Comparison of ENCODE assay signal across 11 mouse cellular contexts in the genomic region with DNA sequence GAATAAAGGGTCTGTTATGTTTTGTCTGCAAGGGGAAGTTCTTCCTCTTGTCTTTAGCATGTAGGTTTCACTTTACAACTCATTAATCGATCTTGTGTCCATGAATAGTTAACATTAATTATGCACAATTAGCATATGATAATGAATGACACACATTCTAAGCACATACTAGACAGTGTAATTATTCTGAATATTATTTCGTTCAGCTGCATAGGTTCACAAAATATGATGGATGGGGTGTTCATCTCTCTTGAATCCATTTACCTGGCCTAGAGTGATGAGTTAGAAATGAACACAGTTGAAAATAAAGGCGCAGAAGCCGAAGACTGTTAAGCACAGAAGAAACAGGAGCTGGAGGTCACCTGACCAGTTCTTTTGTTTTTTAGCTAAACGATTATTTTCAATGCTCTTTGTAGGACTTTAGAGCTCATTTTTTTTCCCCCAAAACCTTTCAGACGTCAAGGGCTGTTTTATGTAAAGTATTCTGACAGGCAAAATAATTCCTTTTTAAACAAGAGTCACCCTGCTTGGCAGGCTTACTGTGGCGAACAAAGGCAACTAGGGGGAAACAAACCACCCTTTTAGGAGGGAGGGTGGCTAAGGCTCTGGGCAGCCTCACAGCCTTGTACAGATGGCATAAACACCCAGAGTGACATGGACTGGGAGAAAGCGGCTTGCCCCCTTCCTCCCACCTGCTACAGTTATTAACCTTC.
A peak's percentile ranks its signal among the peaks of the same experiment; 100 is the strongest.
DNase-seq lines count a peak whose midpoint lies in the region; ATAC-seq lines count a peak whose summit lies in the region.
"Had no signal": no experiment of that assay in that cellular context is flagged by ENCODE, and none has a peak within 500 bp of the region (broad histone marks: within the 10 kb centered on the region; RNA-seq: fewer than 3 reads in every experiment).

No protein-coding gene starts in this region.

- no peaks in the 10 kb centered on the region for H3K27me3 ChIP-seq in heart, embryonic 10.5 days (ENCODE audit: insufficient read depth, poor library complexity, severe bottlenecking)
- H3K27me3 ChIP-seq in embryonic facial prominence, embryonic 13.5 days, result no peaks in the 10 kb centered on the region
- no peaks in the 10 kb centered on the region for H3K27me3 ChIP-seq in hindbrain, embryonic 12.5 days
- no peaks in the 10 kb centered on the region for H3K27me3 ChIP-seq in midbrain, embryonic 16.5 days (ENCODE audit: control insufficient read depth, insufficient read depth, low read depth, low read length)
- H3K27me3 ChIP-seq: heart, embryonic 13.5 days; lung, embryonic 15.5 days had no signal

- H3K4me2 ChIP-seq in embryonic facial prominence, embryonic 13.5 days, result 0 out of 2 replicates have a peak overlapping the region, but pooled peaks have one; percentile 11
- peak overlapping the region; percentile 27 for H3K4me2 ChIP-seq in hindbrain, embryonic 12.5 days (replicated peaks)
- no peak overlapping the region for H3K4me2 ChIP-seq in midbrain, embryonic 16.5 days (ENCODE audit: low read length)
- H3K4me2 ChIP-seq: heart, embryonic 13.5 days; lung, embryonic 15.5 days had no signal

- no peak overlapping the region for H3K9ac ChIP-seq in embryonic facial prominence, embryonic 13.5 days
- H3K9ac ChIP-seq in hindbrain, embryonic 12.5 days, result no peak overlapping the region
- no peak overlapping the region for H3K9ac ChIP-seq in midbrain, embryonic 16.5 days (ENCODE audit: low read depth, low read length)
- H3K9ac ChIP-seq: heart, embryonic 13.5 days; lung, embryonic 15.5 days had no signal

- H3K36me3 ChIP-seq in heart, embryonic 10.5 days, result no peaks in the 10 kb centered on the region
- no peaks in the 10 kb centered on the region for H3K36me3 ChIP-seq in embryonic facial prominence, embryonic 13.5 days
- H3K36me3 ChIP-seq in hindbrain, embryonic 12.5 days, result no peaks in the 10 kb centered on the region
- no peaks in the 10 kb centered on the region for H3K36me3 ChIP-seq in midbrain, embryonic 16.5 days (ENCODE audit: control insufficient read depth, insufficient read depth, low read length)
- H3K36me3 ChIP-seq: heart, embryonic 13.5 days; lung, embryonic 15.5 days had no signal

- intact Hi-C loops in heart, postnatal 14 days (cut with DNase I), result no loop called here
- intact Hi-C loops in gastrocnemius, postnatal 36 days (cut with DNase I), result no loop called here

- no peak for ATAC-seq in embryonic facial prominence, embryonic 13.5 days (ENCODE audit: insufficient number of reproducible peaks, insufficient read depth, low FRiP score, low TSS enrichment, low read depth)
- ATAC-seq in hindbrain, embryonic 12.5 days (ENCODE audit: low FRiP score), result peak; percentile 89
- ATAC-seq in midbrain, embryonic 16.5 days, result peak; percentile 91

- DNase-seq in heart, embryonic 10.5 days (ENCODE audit: low spot score), result no peak
- no peak for DNase-seq in heart, postnatal 14 days
- no peak for DNase-seq in gastrocnemius, postnatal 36 days
- no peak for DNase-seq in adrenal gland, postnatal 25 days
- no peak for DNase-seq in spleen, adult 18-20 months
- DNase-seq: kidney, adult 11 months had no signal

- H3K9me3 ChIP-seq in heart, embryonic 10.5 days, result no peaks in the 10 kb centered on the region
- no peaks in the 10 kb centered on the region for H3K9me3 ChIP-seq in embryonic facial prominence, embryonic 13.5 days
- H3K9me3 ChIP-seq in hindbrain, embryonic 12.5 days (replicated peaks), result no peaks in the 10 kb centered on the region
- no peaks in the 10 kb centered on the region for H3K9me3 ChIP-seq in midbrain, embryonic 16.5 days (replicated peaks; ENCODE audit: control insufficient read depth, low read length, poor library complexity, severe bottlenecking)
- H3K9me3 ChIP-seq: heart, embryonic 13.5 days; lung, embryonic 15.5 days had no signal

- no peak overlapping the region for H3K4me3 ChIP-seq in heart, embryonic 10.5 days
- no peak overlapping the region for H3K4me3 ChIP-seq in embryonic facial prominence, embryonic 13.5 days
- H3K4me3 ChIP-seq in hindbrain, embryonic 12.5 days, result no peak overlapping the region
- no peak overlapping the region for H3K4me3 ChIP-seq in midbrain, embryonic 16.5 days (ENCODE audit: low read depth, low read length)
- H3K4me3 ChIP-seq: heart, embryonic 13.5 days; lung, embryonic 15.5 days had no signal

- 0 out of 2 replicates have a peak overlapping the region, but pooled peaks have one; percentile 11 for H3K27ac ChIP-seq in heart, embryonic 10.5 days
- no peak overlapping the region for H3K27ac ChIP-seq in embryonic facial prominence, embryonic 13.5 days
- peak overlapping the region; percentile 75 for H3K27ac ChIP-seq in hindbrain, embryonic 12.5 days
- H3K27ac ChIP-seq in midbrain, embryonic 16.5 days (ENCODE audit: low read length), result no peak overlapping the region
- H3K27ac ChIP-seq: heart, embryonic 13.5 days; lung, embryonic 15.5 days had no signal

- 73% methylated on average over 8 of the region's 8 CpGs for WGBS in heart, embryonic 10.5 days
- 47% methylated on average over 8 of the region's 8 CpGs for WGBS in embryonic facial prominence, embryonic 13.5 days
- WGBS in hindbrain, embryonic 12.5 days, result 32% methylated on average over 8 of the region's 8 CpGs
- 16% methylated on average over 8 of the region's 8 CpGs for WGBS in midbrain, embryonic 16.5 days

- peaks cover 7% of the 10 kb centered on the region for H3K4me1 ChIP-seq in heart, embryonic 10.5 days
- peaks cover 9% of the 10 kb centered on the region for H3K4me1 ChIP-seq in embryonic facial prominence, embryonic 13.5 days
- peaks cover 14% of the 10 kb centered on the region for H3K4me1 ChIP-seq in hindbrain, embryonic 12.5 days
- H3K4me1 ChIP-seq in midbrain, embryonic 16.5 days (ENCODE audit: control insufficient read depth, insufficient read depth, low read length), result peaks cover 6% of the 10 kb centered on the region

Comparison
In these comparisons a context has a peak if more than half of its experiments do, and no peak if none do; other contexts are left out.
1. H3K27ac ChIP-seq: peak in heart, embryonic 10.5 days (single experiment) and hindbrain, embryonic 12.5 days (single experiment); none in embryonic facial prominence, embryonic 13.5 days (single experiment) and midbrain, embryonic 16.5 days (single experiment).